Mouse (Mus musculus): ENCODE measurements around the gene Anp32a. TPM values are rescaled to one million over a fixed set of nuclear protein-coding genes. Genes with fewer than 3 reads are reported as not detected.

Anp32a gene
- polyA plus RNA-seq, 1 experiment = 1,184 TPM

DNA sequence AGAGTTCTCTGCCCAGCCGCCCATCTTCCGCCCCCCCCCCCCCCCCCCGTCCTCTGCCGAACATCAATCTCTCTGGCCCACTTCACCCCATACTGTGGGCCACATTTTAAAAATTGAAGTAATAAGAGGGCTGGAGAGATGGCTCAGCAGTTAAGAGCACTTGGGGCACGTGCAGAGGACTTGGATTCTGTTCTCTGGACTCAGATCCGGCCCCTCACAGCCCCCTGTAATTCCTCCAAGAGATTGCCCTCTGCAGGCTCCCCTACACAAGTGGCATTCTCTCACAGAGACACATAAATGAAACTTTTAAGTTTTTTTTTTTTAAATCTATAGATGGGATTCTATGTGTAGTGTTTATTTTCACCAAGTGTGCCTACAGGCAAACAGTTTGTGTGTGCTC lies 23.1 kb downstream of the Anp32a start:
- 11% methylated on average over 6 of the region's 6 CpGs for WGBS
- Histone ChIP-seq H3K27ac (ENCODE audit: insufficient read depth, low read depth, low read length) (no peak overlapping the region), H3K4me3 (ENCODE audit: insufficient read depth, low read depth, low read length) (0 out of 2 replicates have a peak overlapping the region, but pooled peaks have one; percentile 40), H3K4me1 (ENCODE audit: control insufficient read depth, insufficient read depth, low read length) (peaks cover 82% of the 10 kb centered on the region)
- TF ChIP-seq CTCF (IDR thresholded peaks at IDR 0.05; ENCODE audit: insufficient read depth, low read depth, low read length) (no peak), POLR2A (IDR thresholded peaks at IDR 0.05; ENCODE audit: insufficient read depth, low read depth, low read length) (no peak)

DNA sequence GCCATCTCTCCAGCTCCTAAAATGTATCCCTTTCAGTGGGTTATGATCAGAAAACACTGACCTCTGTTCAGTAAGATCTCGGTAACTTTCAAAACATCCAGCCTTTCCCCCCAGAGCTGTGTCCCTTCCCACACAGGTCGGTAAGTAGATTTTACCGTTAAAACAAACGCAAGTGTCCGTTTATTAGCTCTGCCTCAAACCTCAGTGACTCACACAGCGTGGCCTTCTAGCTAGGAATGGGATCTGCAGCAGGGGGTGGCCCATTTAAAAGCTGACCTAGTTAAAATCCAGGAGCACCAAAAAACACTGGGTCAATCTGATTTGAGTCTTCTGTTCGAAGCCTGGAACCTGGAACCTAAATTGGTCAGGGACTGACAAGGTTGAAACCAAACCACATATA lies 23.7 kb downstream of the Anp32a start:
- peaks cover 83% of the 10 kb centered on the region for H3K4me1 ChIP-seq (ENCODE audit: control insufficient read depth, insufficient read depth, low read length)

DNA sequence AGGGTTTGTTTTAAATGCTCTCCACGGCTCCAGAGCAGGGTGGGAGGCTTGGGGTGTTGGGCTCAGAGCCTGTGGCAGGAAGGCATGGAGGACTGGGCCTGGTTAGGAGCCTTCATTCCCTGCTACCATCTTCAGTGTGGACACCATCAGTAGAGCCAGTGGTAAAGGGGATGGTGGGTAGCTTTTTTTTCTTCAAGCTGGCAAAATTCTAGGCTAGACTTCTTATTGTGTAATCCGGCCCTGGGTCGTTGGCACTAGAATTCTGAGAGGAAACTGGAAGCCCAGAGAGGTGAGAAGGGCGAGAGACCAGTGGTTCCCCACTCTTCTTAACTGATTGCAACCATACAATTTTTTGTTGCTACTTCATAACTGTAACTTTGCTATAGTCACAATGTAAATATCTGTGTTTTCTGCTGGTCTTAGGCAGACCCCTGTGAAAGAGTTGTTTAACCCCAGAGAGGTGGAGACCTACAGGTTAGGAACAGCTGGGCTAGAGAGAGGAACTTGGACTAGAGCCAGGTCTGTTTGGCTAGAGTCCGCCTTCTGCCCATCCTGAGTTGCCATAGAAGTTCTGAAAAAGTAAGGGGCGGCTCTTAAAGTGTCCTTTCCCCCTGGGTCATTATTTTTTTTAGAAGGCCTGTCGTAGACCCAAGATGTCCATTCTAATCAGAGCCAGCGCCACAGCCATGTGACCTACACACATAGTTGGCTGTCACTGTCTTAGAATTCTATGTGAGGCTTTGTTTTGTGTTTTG lies 24.4 kb downstream of the Anp32a start:
- Histone ChIP-seq H3K4me3 (ENCODE audit: insufficient read depth, low read depth, low read length) (no peak overlapping the region), H3K27ac (ENCODE audit: insufficient read depth, low read depth, low read length) (0 out of 2 replicates have a peak overlapping the region, but pooled peaks have one; percentile 10), H3K4me1 (ENCODE audit: control insufficient read depth, insufficient read depth, low read length) (peaks cover 84% of the 10 kb centered on the region)
- whole genome bisulfite sequencing = 66% methylated on average over 8 of the region's 8 CpGs
- TF ChIP-seq POLR2A (IDR thresholded peaks at IDR 0.05; ENCODE audit: insufficient read depth, low read depth, low read length) (no peak), CTCF (IDR thresholded peaks at IDR 0.05; ENCODE audit: insufficient read depth, low read depth, low read length) (no peak)

More for the DNA sequence above, 23.7 kb downstream of the Anp32a start:
- WGBS = 24% methylated on average over 7 of the region's 7 CpGs
- no peak for TF ChIP-seq POLR2A (IDR thresholded peaks at IDR 0.05; ENCODE audit: insufficient read depth, low read depth, low read length)
- TF ChIP-seq CTCF (IDR thresholded peaks at IDR 0.05; ENCODE audit: insufficient read depth, low read depth, low read length) = no peak
- Histone ChIP-seq H3K4me3 (ENCODE audit: insufficient read depth, low read depth, low read length) (no peak overlapping the region), H3K27ac (ENCODE audit: insufficient read depth, low read depth, low read length) (0 out of 2 replicates have a peak overlapping the region, but pooled peaks have one; percentile 10)

DNA sequence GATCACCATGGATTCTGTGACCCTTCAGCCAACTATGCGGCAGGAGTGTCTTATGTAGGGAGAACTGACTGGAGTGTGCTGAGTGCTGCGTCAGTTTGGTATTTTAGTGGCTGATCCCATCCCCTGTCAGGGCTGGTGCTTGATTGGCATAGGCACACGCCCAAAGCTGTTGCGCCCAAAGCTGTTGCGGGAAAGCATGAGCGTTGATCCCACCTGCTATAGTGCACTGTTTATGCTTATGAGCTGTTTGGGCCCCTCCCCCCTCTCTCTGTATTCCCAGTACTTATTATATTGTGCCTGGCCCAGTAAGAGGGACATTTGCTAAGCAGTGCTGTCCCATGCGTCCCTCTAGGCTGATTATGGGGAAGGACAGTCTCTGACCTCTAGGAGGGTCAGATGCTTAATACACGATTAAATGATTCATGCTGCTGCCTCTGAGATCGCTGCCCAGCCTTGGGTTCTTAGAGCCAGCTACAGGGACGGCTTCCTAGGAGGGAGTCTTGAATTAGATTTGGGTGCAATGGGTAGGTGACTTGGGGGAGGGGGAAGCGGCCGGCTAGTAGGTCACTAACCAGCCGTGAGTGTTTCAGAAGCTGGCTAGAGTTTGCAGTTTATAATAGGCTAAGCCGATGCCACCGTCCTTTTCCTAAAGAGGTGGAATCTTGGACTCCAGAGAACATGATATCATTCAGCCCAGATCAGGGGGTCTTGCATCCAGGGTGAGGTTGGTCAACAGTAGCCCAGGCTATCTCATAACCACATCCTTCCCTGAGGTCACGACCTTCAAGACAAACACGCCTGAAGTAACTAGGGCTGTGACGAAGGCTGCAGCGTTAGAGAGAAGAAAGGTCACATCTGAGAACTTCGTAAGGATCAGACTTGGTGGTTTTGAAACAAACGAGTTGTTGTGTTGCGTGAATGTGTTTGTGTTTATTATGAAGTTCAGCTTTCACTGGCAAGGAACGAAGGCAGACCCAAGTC lies 25.7 kb downstream of the Anp32a start:
- no peak overlapping the region for H3K4me3 ChIP-seq (ENCODE audit: insufficient read depth, low read depth, low read length)
- no peak for TF ChIP-seq CTCF (IDR thresholded peaks at IDR 0.05; ENCODE audit: insufficient read depth, low read depth, low read length)
- TF ChIP-seq POLR2A (IDR thresholded peaks at IDR 0.05; ENCODE audit: insufficient read depth, low read depth, low read length) = no peak
- H3K27ac ChIP-seq (ENCODE audit: insufficient read depth, low read depth, low read length) = peak overlapping the region; percentile 70
- peaks cover 83% of the 10 kb centered on the region for H3K4me1 ChIP-seq (ENCODE audit: control insufficient read depth, insufficient read depth, low read length)
- WGBS = 27% methylated on average over 23 of the region's 23 CpGs

DNA sequence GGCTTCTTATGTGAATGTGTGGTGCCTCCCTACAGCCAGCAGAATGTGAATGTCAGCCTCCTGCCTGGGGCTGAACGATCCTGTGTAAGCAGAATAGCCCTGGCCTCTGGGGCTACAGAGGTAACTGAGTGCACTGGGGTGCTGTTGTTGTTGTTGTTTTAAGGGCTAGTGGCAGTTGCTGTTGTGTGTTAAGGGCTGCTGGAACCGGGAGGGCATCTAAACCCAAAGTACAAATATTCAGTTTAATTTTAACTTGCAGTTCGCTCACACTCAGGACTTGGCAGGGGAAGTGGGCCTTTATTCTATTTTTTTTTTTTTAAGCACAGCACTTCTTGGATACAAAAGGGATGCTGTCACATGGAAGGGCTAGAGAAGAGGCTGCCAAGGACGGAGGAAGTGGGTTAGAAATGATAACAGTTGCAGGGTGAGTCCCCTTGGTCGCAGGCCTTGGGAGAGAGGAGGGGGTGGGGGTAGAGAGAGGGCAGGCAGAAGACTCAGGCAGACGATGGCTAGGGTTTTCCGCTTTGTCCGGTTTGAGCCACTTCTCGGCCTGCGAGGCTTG lies 26.5 kb downstream of the Anp32a start:
- peaks cover 81% of the 10 kb centered on the region for H3K4me1 ChIP-seq (ENCODE audit: control insufficient read depth, insufficient read depth, low read length)
- WGBS = 22% methylated on average over 10 of the region's 10 CpGs
- no peak overlapping the region for H3K4me3 ChIP-seq (ENCODE audit: insufficient read depth, low read depth, low read length)
- peak overlapping the region; percentile 70 for H3K27ac ChIP-seq (ENCODE audit: insufficient read depth, low read depth, low read length)
- no peak for TF ChIP-seq POLR2A (IDR thresholded peaks at IDR 0.05; ENCODE audit: insufficient read depth, low read depth, low read length)
- TF ChIP-seq CTCF (IDR thresholded peaks at IDR 0.05; ENCODE audit: insufficient read depth, low read depth, low read length) = no peak

DNA sequence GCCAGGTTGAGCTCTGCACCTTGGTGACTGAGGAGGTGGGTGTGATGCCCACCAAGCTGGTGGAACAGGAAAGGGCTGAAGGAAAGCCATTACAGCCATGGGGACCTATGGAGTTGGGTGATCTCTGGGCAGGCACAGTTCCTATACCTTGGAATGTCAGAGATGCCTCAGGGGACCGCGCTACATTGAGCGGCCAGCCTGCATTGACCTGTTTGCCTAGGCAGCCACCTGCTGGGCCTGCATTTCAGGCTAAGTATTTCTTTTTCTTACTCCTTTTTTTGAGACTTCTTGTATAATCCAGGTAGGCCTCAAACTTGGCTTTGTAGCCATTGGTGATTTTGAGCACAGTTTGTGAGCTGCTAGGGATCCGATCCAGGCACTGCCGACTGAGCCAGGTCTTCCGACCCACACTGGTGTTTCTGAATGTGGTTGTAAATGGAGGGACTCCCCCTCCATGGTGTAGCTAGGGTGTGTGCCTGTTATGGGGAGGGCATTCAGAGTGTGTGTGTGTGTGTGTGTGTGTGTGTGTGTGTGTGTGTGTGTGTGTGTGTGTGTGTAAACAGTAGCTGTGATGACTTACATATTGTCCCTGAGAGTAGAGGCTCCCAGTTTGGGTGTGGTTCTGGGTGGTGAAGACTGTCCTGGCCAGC lies 27.3 kb downstream of the Anp32a start:
- TF ChIP-seq POLR2A (IDR thresholded peaks at IDR 0.05; ENCODE audit: insufficient read depth, low read depth, low read length) (no peak), CTCF (IDR thresholded peaks at IDR 0.05; ENCODE audit: insufficient read depth, low read depth, low read length) (no peak)
- WGBS = 70% methylated on average over 6 of the region's 6 CpGs
- peaks cover 79% of the 10 kb centered on the region for H3K4me1 ChIP-seq (ENCODE audit: control insufficient read depth, insufficient read depth, low read length)
- no peak overlapping the region for H3K4me3 ChIP-seq (ENCODE audit: insufficient read depth, low read depth, low read length)
- peak overlapping the region; percentile 4; the same call in 1 of the 2 replicates for H3K27ac ChIP-seq (ENCODE audit: insufficient read depth, low read depth, low read length)

DNA sequence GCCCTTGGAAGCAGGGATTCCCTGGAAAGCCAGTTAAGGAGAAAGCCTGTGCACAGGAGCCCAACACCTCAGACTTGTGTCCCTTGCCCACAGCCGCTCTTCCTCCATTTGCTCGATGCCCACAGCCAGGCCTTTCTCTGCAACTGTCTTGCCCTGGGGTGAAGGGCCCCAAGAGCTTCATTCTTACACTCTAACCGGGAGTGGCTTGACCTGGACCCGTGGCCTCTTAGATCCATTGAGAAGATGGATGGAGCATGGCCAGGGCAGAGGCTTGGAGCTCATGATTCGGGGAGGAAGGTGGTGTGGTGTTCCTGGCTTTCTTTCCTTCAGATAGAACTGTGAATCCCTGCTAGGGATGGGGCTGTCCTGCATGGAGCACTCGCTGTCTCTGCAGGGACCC lies 28.1 kb downstream of the Anp32a start:
- Histone ChIP-seq H3K4me1 (ENCODE audit: control insufficient read depth, insufficient read depth, low read length) (peaks cover 74% of the 10 kb centered on the region), H3K27ac (ENCODE audit: insufficient read depth, low read depth, low read length) (no peak overlapping the region), H3K4me3 (ENCODE audit: insufficient read depth, low read depth, low read length) (no peak overlapping the region)
- TF ChIP-seq POLR2A (IDR thresholded peaks at IDR 0.05; ENCODE audit: insufficient read depth, low read depth, low read length) (no peak), CTCF (IDR thresholded peaks at IDR 0.05; ENCODE audit: insufficient read depth, low read depth, low read length) (no peak)
- 78% methylated on average over 6 of the region's 6 CpGs for WGBS

DNA sequence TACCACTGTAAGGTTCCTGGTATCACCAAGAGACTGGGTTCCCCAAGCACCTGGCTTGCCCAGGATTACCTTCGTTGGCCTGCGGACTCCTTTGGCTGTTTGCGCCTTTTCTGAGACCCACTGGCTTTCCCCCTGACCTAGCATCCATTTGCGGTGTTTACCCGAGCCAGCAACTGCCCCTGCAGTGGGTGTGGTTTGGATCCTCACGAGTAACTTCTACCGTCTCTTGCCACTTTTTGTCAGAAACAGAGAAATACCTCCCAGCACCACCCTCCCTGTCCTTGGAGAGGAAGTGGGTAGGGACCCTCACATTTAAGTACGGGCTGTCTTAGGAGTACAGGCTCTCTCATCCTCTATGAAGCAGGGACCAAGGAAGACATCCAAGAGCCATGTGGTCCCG lies 29.1 kb downstream of the Anp32a start:
- no peak for TF ChIP-seq POLR2A (IDR thresholded peaks at IDR 0.05; ENCODE audit: insufficient read depth, low read depth, low read length)
- TF ChIP-seq CTCF (IDR thresholded peaks at IDR 0.05; ENCODE audit: insufficient read depth, low read depth, low read length) = no peak
- Histone ChIP-seq H3K4me1 (ENCODE audit: control insufficient read depth, insufficient read depth, low read length) (peaks cover 72% of the 10 kb centered on the region), H3K4me3 (ENCODE audit: insufficient read depth, low read depth, low read length) (no peak overlapping the region), H3K27ac (ENCODE audit: insufficient read depth, low read depth, low read length) (no peak overlapping the region)
- WGBS = 53% methylated on average over 9 of the region's 9 CpGs

Measured in olfactory bulb, adult 2 months (tissue).